Mouse (Mus musculus): ENCODE data around the gene Klf1.

Gene Klf1

DNA sequence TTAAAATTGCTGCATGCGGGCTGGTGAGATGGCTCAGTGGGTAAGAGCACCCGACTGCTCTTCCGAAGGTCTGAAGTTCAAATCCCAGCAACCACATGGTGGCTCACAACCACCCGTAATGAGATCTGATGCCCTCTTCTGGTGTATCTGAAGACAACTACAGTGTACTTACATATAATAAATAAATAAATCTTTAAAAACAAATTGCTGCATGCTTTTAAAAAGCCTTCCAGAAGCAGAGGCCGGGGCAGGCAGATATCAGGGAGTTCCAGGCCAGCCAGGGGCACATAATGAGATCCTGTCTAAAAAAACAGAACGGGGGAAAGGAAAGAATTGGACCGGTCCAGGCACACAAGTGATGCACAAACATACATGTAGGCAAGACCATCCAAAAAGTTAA lies 6.3 kb downstream of the Klf1 start:
- DNase-seq, result peak in 1 of 2 experiments; percentile 21

DNA sequence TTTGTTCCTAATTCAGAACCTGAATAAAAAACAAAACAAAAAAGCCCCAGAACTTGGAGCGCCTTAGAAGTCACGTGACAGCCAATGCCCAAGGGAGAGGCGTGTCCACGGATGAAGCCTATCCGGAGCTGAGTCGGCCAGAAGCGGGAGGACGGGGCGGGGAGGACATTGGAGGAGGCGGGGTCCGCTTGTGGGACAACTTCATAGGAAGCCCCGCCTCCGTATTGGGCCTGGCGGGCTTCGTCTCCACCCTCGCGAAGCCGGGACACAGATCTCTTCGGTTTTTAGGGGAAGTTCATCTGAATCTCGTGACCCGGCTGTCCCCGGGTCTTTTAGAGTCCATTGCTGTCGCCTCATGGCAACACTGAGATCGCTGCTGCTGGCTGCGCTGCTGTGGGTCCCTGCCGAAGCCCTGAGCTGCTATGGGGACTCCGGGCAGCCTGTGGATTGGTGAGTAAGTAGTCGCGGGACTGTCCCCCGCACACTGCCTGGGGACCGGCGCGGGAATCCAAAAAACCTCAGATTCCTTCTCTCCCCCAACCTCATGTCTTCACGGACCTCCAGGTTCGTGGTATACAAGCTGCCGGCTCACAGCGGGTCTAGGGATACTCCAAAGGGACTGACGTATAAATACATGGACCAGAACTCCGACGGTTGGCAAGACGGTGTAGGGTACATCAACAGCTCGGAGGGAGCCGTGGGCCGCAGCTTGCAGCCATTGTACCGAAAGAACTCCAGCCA lies 6.9 kb downstream of the Klf1 start, which contains the start of gene Dnase2a:
TSS of gene Dnase2a (plus strand) at position 140 of the 741 bp plus-strand sequence.
- DNase-seq, result peak; percentile 79 to 86

DNA sequence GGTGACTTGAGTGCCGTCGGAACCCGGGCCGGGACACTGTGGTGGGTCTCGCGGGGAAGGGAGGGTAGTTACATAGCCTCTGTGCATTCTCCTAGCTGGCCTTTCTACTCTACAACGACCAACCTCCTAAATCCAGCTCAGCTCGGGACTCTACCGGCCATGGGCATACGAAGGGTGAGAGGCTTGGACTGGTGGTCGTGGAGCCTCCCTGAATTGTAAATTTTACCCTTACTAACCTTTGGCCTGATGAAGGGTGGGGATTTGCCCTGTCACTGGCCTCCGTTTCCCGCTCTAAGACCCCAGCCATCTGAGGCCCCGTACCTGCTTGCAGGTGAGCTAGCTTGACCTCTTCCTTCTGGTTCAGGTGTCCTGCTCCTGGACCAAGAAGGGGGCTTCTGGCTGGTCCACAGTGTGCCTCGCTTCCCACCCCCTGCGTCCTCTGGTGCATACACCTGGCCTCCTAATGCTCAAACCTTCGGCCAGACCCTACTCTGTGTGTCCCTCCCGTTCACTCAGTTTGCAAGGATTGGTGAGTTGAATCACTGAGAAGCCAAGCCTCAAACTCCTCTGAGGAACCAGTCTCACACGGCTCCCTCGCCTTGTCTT lies 7.5 kb downstream of the Klf1 start:
- DNase-seq, result peak in 1 of 2 experiments; percentile 33

DNA sequence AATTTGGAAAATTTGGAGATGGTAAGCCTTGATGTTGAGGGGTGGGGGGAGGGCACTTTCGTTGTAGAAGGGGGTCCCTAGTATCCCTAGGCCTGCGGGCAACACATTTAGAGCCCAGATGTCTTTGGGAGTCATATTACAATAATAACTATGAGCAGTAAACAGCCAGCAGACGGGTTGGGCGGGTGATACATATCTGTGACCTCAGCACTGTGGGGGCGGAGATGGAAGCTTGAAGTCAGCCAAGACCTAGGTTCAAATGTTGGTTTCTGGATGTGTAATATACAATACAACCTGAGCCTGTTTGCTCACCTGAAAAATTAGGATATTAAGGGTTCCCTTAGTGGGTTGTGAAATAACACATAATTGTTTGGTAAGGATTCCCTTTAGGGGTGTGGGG lies 8.2 kb downstream of the Klf1 start:
- peak in 1 of 2 experiments; percentile 24 for DNase-seq

DNA sequence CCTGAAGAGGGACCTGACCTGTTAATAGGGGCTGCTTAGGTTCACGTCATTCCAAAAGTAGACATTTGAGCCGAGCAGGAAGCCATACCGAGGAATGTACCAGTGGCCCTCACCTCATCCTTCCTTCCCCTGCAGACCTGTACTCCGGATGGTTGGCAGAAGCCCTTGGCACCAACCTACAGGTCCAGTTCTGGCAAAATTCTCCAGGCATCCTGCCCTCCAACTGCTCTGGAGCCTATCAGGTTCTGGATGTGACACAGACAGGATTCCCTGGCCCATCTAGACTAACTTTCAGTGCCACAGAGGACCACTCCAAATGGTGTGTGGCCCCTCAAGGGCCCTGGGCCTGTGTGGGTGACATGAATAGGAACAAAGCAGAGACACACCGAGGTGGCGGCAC lies 8.8 kb downstream of the Klf1 start:
- peak; percentile 81 to 82 for DNase-seq

DNA sequence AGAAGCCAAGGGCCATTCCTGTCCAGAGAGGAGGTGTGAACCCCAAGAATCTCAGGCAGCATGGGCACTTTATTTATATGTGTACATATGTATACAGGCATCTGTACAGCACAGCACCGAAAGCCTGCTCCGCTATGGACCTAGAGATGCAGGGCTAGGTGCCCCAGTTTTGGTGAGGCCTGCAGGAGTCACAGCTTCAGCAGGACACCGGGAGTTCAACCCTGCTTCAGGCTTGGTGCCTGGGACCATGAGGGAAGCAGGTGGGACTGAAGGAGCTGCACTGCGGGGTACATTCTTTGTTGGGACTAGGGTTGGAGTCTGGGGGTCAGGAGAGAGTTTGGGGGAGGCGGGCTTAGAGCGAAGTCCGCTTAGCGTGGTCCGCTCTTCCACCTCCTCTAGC lies 10.1 kb downstream of the Klf1 start:
- no peak for DNase-seq

DNA sequence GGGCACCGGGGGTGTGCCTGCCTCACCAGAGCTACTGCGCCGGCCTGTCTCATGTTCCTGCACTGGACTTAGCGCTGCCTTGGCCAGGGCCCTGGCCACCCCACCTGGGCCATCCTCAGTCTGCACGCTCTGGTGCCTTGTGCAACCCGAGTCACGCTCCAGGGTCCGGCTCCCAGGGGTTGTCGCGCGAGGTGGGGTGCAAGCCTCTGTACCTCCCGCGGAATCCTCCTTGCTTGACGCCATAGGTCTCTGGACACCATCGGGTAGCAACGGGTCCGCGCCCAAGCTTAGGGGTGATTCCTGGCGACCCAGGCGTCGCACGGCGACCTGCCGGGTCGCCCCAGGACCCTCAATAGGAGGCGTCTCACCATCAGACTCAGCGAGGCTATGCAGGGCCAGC lies 10.7 kb downstream of the Klf1 start:
- peak in 1 of 2 experiments; percentile 51 for DNase-seq

DNA sequence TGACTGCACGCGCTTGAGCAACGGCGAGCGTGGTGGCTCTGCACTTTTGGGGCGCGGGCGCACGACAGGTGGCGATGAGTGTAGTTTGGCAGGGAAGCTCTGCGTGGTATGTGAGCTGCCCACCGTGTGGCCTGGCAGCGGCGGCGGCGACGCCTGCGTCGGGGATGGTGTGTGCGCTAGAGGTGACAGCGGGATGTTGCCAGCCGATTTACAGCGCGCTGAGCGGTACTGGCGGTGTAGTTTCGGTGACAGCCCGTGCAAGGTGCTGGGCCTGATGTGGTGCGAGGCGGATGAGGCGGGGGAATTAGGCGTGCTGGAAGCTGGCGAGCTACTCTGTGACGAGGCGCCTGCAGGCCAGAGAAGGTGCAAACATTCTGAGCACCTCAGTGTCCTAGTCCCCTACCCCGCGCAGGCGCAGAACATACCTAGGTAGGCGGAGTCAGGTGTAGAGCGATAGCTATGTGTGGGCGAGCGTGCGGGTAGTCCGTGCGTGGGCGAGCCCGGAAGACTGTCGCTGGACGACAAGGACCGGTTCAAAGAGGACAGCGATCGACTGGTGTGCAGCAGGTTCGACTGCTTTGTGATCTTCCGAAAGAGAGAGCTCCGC lies 11.3 kb downstream of the Klf1 start:
- DNase-seq, result peak; percentile 91 to 93

DNA sequence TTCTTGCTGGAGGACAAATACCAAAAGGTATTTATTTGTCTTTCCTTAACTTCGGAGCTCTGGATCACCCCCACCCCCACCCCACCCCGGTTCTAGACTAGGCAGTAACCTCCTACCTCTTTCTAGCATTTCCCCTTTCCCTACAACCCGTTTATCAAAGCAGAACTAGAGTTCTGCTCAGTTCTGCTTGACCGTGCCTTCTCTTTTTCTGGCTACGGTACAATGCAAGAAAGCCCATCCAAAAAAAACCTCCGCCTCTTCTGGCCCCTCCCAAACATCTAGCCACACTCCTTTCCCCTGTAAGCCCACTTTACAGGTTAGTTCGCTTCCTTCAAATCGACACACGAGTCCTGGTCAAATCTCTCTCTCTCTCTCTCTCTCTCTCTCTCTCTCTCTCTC lies 11.8 kb downstream of the Klf1 start:
- DNase-seq, result peak in 1 of 2 experiments; percentile 21

DNA sequence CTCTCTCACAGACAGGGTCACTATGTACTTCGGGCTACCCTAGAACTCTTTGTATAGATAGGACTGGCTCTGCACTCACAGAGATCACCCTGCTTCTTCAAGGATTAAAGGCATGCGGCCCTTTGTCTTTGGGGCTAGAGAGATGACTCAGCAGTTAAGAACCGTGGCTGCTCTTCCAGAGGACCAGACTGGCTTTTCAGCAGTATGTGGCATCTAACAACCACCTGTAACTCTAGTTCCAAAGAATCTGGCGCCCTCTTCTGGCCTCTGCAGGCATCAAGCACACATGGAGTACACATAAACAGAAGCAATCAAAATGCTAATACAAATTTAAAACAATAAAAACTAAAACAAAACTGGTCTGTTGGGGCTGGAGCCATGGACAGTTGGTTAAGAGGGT lies 12.2 kb downstream of the Klf1 start:
- peak; percentile 50 to 74 for DNase-seq

DNA sequence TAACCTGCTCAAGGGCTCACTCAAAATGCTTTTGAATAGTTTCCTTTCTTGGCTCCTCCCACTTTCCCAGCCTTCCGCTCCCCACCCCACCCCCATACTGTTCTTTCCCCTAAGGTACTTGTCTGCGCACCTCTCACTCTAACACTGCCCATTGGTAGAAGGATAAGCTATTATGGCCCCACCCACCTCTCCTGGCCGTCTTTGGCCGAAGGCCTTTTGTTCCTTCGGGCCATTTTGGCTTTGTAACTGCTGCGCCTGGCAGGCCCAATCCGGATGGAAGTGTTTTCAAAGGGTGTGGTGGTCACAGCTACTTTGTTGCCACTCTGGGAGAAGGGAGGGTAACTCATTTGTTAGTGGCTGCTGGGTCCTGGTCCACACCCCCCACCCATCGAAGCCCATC lies 13.5 kb downstream of the Klf1 start:
- peak in 1 of 2 experiments; percentile 7 for DNase-seq

DNA sequence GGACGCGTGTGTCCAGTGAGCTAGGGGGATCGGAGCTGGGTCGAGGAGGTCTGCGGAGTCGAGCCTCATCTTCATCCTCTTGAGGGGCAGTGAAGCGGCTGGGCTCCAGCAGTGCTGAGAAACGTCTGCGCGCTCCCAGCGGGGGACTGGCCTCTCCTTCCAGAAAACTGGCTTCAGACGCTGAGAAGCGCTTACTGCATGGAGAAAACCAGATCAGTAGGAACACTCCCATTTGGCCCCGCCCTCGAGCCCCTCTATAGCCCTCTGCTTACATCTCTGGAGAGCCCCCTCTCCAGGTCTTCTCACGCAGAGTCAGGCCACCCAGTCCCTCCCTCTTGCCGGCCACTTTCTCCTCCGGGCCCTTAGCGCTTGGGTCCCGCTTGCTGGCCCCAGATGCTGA lies 16.1 kb downstream of the Klf1 start:
- peak in 1 of 2 experiments; percentile 49 for DNase-seq

DNA sequence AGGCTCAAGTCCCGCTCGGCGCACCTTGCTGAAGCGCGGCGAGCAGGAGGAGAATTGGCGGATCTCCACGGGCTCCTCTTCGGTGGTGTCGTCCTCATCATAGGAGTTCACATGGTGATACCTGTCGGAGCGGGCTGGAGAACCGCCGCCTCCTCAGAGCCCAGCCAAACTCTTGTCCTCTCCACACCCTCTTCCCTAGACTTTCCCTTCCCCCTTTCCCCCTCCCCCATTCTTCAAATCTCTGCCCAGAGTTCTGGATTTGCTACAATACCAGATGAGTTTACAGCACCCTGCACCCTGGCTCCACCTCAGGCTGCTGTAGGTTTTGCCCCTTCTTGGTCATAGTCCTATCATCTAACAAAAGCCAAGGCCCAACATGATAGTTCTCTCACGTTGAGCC lies 16.9 kb downstream of the Klf1 start:
- DNase-seq, result no peak

DNA sequence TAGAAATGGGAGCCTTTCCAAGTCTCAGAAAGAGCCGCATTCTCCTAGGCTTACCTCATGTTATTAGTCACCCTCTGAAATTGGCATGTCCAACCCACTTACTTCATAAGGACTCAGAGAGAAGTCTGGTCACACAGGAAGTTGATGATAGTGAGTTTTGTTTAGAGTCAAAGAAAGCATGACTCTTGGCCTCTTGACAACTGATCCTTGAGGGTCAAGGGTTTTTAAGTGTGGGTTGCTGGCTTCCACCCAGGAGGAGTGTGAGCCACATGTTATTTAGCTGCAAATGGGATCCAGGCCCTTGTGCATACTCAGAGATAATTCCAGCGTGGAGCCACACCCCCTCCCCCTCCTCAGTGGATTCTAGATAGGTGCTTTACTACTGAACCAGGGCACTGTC lies 19.9 kb downstream of the Klf1 start:
- no peak for DNase-seq

DNA sequence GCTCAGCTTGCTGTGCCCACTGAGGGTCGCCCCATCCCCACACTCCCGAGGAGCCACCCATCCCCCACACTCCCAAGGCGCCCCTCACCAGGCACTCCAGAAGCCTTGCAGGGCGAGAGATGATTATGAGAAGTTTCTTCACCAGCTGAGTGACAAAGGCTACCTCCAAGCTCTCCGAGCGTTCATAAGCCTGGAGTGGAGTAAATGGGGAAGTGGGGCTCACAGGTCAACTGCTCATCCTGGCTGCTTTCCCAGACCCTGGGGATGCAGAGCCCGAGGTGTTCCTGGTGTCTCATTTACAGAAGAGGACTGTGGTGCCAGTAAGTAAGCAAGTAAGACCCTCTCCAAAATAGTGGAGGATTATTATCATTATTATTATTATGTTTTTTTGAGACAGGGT lies 23.8 kb downstream of the Klf1 start:
- no peak for DNase-seq

DNA sequence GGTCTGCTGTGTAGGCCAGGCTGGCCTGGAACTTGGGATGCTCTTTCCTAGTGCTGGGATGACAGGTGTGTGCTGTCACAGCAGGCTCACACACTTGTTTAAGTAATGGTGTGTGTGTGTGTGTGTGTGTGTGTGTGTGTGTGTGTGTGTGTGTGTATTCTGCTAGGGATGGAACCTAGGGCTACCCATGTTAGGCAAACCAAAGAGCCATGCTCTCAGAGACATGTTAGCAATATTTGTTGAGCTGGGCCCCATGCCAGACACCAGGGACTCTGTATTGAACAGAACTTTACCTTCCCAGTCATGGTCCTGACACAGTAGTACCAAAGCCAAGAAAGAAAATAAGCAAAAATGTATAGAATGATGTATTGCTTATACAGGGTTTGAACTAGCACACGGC lies 25.8 kb downstream of the Klf1 start:
- no peak for DNase-seq

DNA sequence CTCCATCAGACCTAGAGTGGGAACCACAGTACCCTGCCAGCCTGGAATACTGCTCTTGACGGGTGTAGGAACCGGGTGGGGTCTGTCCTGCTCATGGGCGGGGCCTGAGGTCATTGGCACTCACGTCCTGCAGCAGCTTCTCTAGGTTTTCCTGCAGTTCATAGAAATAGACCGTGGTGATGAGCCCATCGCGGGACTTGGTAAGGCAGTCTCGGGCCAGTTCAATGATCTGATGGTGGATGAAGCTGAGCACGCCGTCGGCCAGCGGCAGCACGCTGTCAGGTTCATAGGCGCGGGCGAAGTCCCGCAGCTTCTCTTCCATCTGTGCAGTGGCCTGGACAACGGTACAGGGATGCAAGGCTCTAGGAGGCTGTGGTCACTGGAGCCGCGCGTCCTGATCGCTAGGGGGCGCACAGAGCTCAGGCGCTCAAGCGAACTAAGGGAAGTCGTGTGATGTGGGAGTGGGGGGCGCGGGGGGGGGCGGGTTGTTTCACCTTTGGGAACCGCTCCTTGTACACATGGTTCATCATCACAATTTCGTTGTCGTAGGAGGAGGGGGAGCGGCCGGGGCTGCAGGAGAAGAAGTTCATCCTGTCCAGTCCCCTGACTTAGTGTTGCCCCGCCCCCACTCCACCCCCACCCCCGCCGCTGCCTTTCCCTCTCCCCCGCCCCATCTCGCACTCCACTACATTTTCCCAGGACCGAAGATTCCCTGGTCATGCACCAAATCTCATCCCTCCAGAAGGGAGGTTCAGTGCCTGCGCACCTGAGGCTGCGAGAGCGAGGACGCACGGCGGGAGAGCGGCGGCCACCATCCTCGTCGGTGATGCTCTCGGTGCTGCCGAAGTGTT lies 27.0 kb downstream of the Klf1 start:
- peak; percentile 85 to 92 for DNase-seq

DNA sequence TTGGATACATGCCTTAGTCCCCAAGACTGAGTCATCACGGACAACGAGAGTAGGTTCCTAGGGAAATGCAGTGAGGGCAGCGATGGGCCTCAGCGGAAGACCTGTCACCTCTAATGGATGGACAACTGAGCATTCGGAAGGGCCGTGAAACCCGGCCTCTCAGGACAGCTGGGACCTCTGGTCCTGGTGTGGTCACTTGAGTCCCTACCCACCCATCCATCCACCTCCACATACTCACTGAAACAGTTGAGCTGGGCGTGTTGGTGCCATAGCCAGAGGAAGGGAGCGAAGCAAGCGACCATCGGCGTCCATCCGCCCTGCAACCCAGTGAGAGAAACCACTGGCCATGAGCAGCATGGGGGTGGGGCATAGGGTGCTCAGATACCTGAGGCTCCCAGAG lies 28.9 kb downstream of the Klf1 start:
- DNase-seq, result no peak

DNA sequence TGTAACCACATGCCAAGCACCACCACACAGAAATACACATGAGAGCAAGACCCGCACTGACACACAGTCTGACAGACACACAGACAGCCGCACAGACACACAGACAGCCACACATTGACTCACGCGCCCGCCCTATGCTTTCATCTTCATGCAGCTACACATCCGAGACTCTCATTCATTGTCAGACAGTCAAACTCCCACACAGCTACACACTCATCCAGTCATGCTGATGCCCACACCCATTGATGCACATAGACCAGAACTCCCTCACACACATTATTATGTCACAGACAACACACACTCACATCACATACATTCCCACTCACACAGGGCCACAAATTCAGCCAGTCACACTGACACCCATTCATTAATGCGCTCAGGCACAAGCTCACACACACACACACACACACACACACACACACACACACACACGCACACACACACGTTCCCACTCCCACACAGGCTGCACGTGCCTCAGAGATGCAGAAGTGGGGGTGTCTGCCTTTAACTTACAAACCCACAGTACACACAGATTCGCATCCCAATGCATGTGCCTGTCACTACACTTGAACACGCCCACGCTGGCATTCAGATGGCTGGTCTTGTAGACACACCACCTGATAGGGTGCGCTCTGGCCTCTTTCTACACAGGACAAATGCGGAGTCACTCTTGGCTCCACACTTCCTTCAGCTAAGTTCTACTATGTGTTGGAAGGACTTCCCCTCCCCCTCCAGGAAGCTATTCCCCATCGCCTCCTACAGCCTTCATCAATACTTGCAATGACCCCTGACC lies 32.2 kb downstream of the Klf1 start:
- DNase-seq, result no peak

DNA sequence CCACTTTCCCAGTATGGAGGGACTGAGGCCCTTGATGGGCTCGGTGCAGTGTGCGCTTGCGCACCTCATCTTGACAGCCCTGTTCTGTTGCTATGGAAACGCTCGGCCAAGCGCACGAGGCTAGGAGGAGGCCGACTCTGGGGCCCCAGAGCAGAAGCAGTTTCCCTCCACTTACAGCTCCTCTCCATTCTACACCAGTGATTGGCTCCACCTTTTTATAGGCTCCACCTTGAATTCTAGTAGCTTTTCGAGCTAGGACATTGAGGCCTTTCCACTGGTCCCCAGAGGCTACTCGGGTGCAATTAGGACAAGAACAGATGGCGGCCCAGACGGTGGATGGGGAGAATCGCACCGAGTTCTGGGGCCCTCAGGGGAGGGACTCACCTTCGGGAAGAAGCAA lies 33.1 kb downstream of the Klf1 start:
- DNase-seq, result peak; percentile 80 to 81

DNA sequence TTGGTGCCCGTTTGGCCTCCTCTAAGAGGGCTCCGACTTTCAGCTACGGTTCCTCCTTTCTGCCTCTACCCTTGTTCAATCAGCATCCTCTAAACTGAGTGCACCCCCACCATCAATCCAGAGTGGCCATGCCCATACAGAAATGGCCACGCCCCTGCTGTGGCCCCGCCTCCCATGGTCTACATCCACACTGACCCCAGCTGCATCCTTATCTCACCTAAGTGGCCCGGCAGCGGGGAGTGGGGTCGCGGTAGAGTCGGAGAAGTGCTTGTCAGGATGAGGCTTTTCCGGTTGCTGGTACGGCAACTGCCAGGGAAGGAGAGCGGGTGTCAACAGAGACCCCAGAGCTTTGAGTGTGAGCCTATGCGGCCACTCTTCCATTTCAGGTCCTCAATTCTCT lies 33.8 kb downstream of the Klf1 start:
- peak; percentile 56 to 67 for DNase-seq
